Mouse (Mus musculus): ENCODE results near the gene Tmem119.

DNA sequence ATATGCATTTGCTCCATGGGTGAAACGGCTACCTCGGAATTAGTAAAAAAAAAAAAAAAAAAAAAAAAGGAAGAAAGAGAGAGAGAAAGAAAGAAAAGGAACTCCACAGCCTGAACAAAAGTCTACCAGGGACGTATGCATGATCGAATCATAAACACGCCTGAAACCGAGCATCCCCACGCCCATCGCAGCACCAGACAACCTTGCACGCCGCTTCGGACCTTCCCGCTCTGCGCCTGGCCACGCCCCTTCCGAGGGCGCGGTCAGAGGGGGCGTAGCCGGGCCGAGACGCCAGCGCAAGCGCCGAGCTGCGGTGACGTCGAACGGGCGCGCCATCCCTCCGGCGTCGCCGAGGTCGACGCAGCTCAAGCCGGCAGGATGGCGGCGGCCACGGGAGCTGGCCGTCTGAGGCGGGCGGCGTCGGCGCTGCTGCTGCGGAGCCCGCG is 27.8 kb downstream of the Tmem119 start, which contains the start of the genes Sart3 and Iscu:
- TF ChIP-seq CTCF (IDR thresholded peaks at IDR 0.05; ENCODE audit: low read depth): no peak
- TF ChIP-seq EP300 (IDR thresholded peaks at IDR 0.05; ENCODE audit: low read depth): no peak
